Mouse (Mus musculus): ENCODE measurements around the gene Tmem200a.

The Tmem200a gene

GRCm38 (mm10) chr10:25876809-25877208, 202.0 kb downstream of the Tmem200a start:
- no peak for DNase-seq

- no peak for DNase-seq
Observed at GRCm38 (mm10) chr10:25868739-25869138, 210.1 kb downstream of the Tmem200a start.
